Mouse (Mus musculus): ENCODE data around the gene Esrrb. TPM values are rescaled to one million over a fixed set of nuclear protein-coding genes. Genes with fewer than 3 reads are reported as not detected.

The Esrrb gene
- polyA plus RNA-seq (2014; fragmentation: Illumina TruSeq; extraction: RNeasy Lipid Tissue Mini Kit (QIAGEN cat#74804); ENCODE audit: low read depth, low replicate concordance) = 0.62 TPM

DNA sequence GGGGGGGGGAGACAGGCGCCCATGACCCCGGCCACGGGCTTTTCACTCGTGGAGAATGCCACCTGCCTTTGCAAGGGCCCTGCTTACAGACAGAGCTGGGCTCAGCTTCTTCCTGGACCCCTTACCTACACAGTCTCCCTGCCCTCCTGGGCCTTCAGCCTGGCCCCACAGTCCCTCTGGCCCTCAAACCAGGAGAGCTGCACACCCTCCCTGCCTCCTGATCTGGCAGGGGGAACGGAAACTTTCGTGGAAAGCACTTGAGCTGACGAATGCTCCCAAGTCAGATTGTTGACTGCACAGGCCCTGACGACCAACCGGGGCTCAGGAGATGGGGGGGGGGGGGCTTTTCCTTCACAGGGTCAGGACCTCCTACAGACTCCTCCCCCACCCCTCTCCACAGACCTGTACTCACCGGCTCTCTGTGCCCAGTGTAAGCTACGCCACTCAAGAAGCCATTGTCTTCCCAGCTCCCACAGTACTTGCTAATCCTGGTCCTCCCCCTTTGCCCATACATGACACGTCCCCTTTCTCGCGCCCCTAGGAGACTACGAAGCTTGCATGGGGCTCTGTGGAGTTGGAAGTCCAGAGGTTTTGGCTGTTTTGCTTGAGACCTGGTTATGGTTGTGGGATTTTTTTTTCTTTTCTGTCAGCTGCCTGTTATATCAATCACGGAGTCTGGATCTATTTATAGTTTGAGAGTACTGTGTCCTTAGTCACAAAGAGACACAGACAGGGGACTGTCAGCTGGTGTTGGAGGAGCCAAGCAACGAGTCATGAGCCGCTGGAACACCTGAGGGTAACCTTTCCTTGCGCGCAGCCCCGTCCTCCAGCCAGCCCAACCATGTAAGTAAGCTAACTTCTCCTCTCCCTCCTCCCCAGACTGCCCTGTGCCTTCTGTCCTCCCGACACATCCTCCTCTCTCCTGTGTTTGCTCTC is at the start of gene Esrrb:
Esrrb (plus strand) TSS at position 422 of the 936 bp plus-strand sequence.

Other genes starting within 250 kb of the Esrrb start
- gene Gpatch2l, start 119.3 kb upstream of the Esrrb start, polyA plus RNA-seq (2014; fragmentation: Illumina TruSeq; extraction: RNeasy Lipid Tissue Mini Kit (QIAGEN cat#74804); ENCODE audit: low read depth, low replicate concordance) = 15.4 TPM